Mouse (Mus musculus) adrenal gland (tissue): ENCODE data around the gene Zfp683.

Experiments used
- intact Hi-C: fragments of 180-260 bp; cut with DNase I; formaldehyde crosslinking; loops from one replicate; pipeline ENCODE4 v1.15.1; 2025

Gene Zfp683

GRCm38 (mm10) chr4:134051912-134052311, 1.7 kb upstream of the Zfp683 start:
- intact Hi-C loops: no loop called here

GRCm38 (mm10) chr4:134052560-134052959, 1.1 kb upstream of the Zfp683 start:
- intact Hi-C loops: no loop called here

DNA sequence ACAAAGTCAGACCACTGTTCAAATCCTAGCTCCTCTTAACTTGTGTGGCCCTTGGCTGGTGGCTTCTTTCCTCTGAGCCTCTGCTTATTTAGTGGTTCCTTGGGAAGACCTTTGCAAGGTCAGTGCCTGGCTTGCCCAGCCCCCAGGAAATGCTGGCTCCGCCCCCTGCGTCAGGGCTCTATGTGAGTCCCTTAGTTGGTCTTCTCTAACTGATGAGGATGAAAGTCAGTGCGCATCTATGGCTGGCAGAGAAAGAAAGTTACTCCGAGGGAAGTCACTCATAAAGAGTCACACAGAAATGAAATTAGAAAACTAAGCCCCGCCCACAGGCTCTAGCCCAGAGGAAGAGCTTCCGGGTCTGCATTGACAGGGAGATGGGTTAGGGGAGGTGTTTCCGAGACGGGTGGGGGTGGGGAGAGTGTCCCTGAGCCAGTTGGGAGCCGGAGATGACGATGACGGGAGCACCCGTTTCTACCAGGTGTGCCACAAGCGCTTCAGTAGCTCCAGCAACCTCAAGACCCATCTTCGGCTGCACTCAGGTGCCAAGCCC, 4.6 kb downstream of the Zfp683 start:
- intact Hi-C loops: no loop called here

- intact Hi-C loops: no loop called here
Measured at GRCm38 (mm10) chr4:134058908-134059307, 5.3 kb downstream of the Zfp683 start.

DNA sequence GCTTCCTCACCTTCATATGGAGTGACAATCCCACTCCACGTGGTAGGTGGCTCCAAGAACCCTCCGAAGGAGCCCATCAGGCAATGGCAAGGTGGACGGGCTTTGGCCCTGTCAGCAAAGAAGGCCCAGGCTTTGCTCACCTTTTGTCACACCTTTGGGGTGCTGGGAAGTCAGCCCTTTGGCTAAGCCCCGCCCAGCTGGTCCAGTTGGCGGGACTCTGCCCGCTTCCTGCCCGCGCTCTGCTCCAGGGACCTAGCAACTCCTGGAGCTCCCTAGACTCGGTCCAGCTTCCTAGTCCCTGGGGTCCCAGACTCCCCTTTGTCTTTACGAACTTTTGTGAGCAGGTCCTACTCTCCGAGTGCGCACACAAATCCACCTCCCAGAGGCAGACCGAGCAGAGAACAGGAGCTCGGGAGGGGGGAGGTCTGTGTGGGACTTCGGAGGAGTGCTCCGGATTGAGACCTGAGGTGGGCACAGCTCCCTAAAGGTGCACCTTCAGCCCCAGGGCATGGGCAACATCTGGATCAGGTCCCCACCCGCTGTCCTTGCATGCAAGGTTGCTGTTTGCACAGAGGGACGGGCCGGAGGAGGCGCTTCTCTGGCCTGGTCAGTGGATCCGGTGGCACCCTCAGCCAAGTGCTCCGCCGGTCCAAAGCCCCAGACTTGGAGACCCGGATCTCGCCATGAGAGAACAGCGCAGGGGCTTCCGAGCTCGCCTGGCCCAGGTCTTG, 6.7 kb downstream of the Zfp683 start, which contains the start of gene Crybg2:
Gene Crybg2 (plus strand): TSS at position 681 of the 731 bp plus-strand sequence.
- intact Hi-C loops: no loop called here

GRCm38 (mm10) chr4:134061166-134061830, 7.7 kb downstream of the Zfp683 start:
- intact Hi-C loops: no loop called here

- intact Hi-C loops: no loop called here
Measured at GRCm38 (mm10) chr4:134061944-134062446, 8.4 kb downstream of the Zfp683 start.

- intact Hi-C loops: no loop called here
Measured at GRCm38 (mm10) chr4:134062561-134062960, 8.9 kb downstream of the Zfp683 start.

- intact Hi-C loops: no loop called here
Measured at GRCm38 (mm10) chr4:134065431-134066004, 11.9 kb downstream of the Zfp683 start.

DNA sequence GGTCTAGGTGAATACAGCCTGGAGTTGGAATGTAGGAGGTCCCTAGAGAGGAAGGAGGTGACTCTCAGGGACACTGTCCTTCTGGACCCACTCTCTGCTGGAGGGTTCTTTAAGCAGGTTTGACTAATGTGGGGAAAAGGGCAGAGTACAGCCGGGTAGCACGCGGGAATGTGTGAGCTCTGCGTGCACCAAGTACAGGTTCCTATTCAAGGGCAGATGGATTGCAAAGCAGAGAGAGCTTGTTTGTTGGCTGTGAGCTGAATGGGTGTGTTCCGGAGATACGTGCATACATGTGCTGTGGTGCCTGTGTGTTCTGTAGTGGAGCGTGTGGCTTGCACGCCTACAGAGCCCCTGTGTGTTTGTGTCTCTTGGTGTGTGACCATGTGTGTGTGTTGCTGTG, 13.7 kb downstream of the Zfp683 start:
- intact Hi-C loops: no loop called here

- intact Hi-C loops: no loop called here
Measured at GRCm38 (mm10) chr4:134067833-134068544, 14.4 kb downstream of the Zfp683 start.

DNA sequence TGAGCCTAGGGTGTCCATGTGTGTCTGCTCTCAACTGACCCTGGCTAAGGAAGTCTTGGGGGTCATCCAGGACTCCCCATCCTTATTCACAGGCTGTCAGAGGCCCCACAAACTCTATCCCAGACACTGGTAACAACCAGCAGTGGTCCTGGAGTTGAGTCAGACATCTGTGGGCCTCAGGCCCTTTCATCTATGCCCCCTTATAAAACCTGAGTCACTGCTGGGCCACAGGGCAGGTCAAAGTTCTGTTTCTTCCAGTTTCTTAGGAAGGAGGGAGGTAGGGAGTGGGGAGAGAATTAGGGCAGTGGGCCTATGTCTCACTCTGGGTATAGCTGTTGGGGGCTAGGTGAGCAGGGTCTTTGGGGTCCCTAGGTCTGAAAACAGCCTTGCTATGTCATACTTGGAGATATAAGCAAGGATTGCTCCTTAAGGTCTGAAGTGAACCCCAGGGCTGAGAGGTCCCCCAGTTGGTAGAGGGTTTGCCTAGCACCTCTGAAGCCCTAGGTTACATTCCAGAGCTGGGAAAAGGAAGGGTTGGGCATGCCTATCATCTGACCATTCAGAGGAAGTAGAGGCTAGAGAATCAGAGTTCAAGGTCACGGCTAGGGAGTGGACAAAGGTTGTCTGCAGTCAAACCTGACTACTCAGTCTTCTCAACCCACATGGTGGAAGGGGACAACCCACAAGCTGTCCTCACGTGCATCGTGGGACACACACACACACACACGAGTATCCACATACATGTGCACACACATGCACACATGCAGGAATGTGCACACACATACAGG, 15.3 kb downstream of the Zfp683 start:
- intact Hi-C loops: no loop called here

- intact Hi-C loops: no loop called here
Measured at GRCm38 (mm10) chr4:134078694-134079093, 25.1 kb downstream of the Zfp683 start.

- intact Hi-C loops: no loop called here
Measured at GRCm38 (mm10) chr4:134080674-134081073, 27.0 kb downstream of the Zfp683 start.

DNA sequence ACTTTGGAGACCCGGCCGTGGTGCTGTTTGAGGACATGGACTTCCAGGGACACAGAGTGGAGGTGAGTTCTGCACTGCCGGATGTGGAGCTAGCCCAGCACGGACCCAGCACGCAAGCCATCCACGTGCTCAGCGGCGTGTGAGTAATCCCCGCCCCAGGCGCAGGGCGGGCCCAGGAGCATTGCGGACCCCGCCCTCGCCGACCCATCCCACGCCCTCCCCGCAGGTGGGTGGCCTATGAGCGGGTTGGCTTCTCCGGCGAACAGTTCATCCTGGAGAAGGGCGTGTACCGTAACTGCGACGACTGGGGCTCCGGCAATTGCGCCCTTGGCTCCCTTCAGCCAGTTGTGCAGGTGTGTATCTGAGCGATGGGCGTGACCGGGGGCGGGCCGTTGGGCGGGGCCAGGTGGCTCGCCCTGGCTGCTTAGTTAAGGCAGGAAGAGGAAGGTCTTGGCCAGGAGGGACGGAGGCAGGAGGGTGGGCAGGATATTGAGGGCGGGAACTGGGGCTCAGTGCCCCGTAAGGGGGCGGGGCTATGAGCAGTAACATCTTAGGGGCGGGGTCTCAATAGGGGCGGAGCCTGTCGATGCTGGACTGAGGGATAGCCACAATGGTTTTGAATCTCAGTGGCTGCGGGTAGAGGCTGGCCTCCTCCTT, 28.2 kb downstream of the Zfp683 start:
- intact Hi-C loops: no loop called here

- intact Hi-C loops: no loop called here
Measured at GRCm38 (mm10) chr4:134082460-134082859, 28.8 kb downstream of the Zfp683 start.

DNA sequence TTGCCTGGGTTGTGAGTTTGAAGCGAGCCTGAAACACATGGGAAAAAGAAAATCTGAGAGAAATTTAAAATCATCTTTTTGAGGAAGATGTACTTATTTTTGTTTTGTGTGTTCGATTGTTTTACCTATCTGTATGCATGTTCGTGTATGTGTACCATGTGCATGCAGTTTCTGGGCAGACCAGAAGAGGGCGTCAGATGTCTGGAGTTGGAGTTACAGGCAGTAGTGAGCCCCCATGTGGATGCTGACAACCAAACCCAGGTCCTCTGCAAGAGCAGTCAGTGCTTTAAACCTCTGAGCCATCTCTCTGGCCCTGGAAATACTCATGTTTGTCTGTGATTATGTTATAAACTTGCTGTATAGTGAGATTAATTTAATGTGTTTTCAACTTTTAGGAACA, 31.4 kb downstream of the Zfp683 start:
- intact Hi-C loops: no loop called here

DNA sequence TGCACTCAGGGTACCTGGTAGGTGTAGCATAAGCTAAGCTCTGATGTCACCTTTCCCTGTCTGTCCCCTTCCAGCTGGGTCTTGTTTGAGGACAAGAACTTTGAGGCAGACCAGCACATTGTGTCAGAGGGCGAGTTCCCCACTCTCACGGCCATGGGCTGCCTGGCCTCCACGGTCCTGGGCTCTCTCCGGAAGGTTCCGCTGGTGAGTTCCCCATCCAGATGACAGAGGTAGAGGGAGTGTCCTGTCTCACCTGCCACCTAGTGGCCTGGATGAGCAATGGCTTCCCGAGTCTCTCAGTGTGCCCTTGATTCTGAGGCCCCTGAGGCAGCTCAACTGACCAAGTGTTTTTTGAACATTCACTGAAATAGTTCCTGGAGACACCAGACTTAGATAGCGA, 33.8 kb downstream of the Zfp683 start:
- intact Hi-C loops: loop anchor here (2.0 kb wide), 1 partner anchor 51 kb away; no protein-coding TSS in a partner anchor

GRCm38 (mm10) chr4:134089029-134089428, 35.4 kb downstream of the Zfp683 start:
- intact Hi-C loops: no loop called here
